Mouse (Mus musculus) MEL (cell line): ENCODE measurements around the gene Mtrf1. TPM values are rescaled to one million over a fixed set of nuclear protein-coding genes. Genes with fewer than 3 reads are reported as not detected.

Experiments used
- DNase-seq: peaks from one replicate; pipeline ENCODE4 v3.0.0; 2011; ENCODE audit warnings: low read depth, low spot score
- H3K27ac ChIP-seq: 2 replicates; pipeline ENCODE4 v1.5.1; 2012; ENCODE audit warnings: low read depth, mild to moderate bottlenecking, control low read depth, low read length, moderate library complexity; ENCODE audit not compliant: control insufficient read depth
- H3K27me3 ChIP-seq, 2 experiments: fragments of 150-350 bp in 1 of 2; sonication (generic) in 1 of 2; 2 replicates each; pipeline ENCODE4 v1.6.1; 2012; ENCODE audit warnings: low read length in 2 of 2, mild to moderate bottlenecking in 2 of 2, improper control_type of control experiment in 1 of 2, moderate library complexity in 1 of 2; ENCODE audit not compliant: insufficient read depth in 2 of 2, control insufficient read depth in 1 of 2
- H3K36me3 ChIP-seq, 2 experiments: 2 replicates each; pipeline ENCODE4 v1.6.1; 2012 to 2014; ENCODE audit warnings: low read length in 2 of 2, improper control_type of control experiment in 1 of 2, inconsistent platforms in 1 of 2, mild to moderate bottlenecking in 1 of 2; ENCODE audit not compliant: insufficient read depth in 2 of 2, control insufficient read depth in 1 of 2
- H3K4me1 ChIP-seq, 2 experiments: fragments of 150-350 bp in 1 of 2; sonication (generic) in 1 of 2; 2 replicates each; pipeline ENCODE4 v1.6.1; 2012; ENCODE audit warnings: low read length in 2 of 2, improper control_type of control experiment in 1 of 2, mild to moderate bottlenecking in 1 of 2; ENCODE audit not compliant: insufficient read depth in 2 of 2, control insufficient read depth in 1 of 2
- H3K4me3 ChIP-seq, 2 experiments: fragments of 150-350 bp in 1 of 2; sonication (generic) in 1 of 2; 2 replicates each; pipeline ENCODE4 v1.5.1; 2012; ENCODE audit warnings: low read depth in 2 of 2, low read length in 2 of 2, mild to moderate bottlenecking in 2 of 2, moderate library complexity in 2 of 2, control low read depth in 1 of 2, improper control_type of control experiment in 1 of 2; ENCODE audit not compliant: control insufficient read depth in 1 of 2, insufficient read depth in 1 of 2
- H3K79me2 ChIP-seq: 2 replicates; pipeline ENCODE4 v1.6.1; 2012; ENCODE audit warnings: mild to moderate bottlenecking, low read length, moderate library complexity; ENCODE audit not compliant: control insufficient read depth, poor library complexity, insufficient read depth
- H3K9ac ChIP-seq: 2 replicates; pipeline ENCODE4 v1.6.1; 2012; ENCODE audit warnings: low read depth, mild to moderate bottlenecking, control low read depth, low read length, moderate library complexity; ENCODE audit not compliant: control insufficient read depth, poor library complexity, severe bottlenecking
- H3K9me3 ChIP-seq: fragments of 150-350 bp; sonication (generic); replicated peaks from 2 replicates; pipeline ENCODE4 v1.6.1; 2012; ENCODE audit warnings: mild to moderate bottlenecking, low read length, improper control_type of control experiment, moderate library complexity; ENCODE audit not compliant: insufficient read depth
- BHLHE40 ChIP-seq: IDR thresholded peaks from 2 replicates; pipeline ENCODE4 v1.6.1; 2012; ENCODE audit warnings: low read depth, mild to moderate bottlenecking, inconsistent platforms, low read length, improper control_type of control experiment, borderline replicate concordance
- CHD1 ChIP-seq: IDR thresholded peaks from 2 replicates; pipeline ENCODE4 v1.6.1; 2012; ENCODE audit warnings: low read depth, mild to moderate bottlenecking, inconsistent platforms, low read length, improper control_type of control experiment
- CHD2 ChIP-seq: IDR thresholded peaks from 2 replicates; pipeline ENCODE4 v1.6.1; 2011; ENCODE audit warnings: low read length, improper control_type of control experiment
- CTCF ChIP-seq, 3 experiments: IDR thresholded peaks in 2 of 3; conservative IDR thresholded peaks in 1 of 3; 2 replicates each; pipeline ENCODE4 v1.5.1; 2011 to 2012; ENCODE audit warnings: low read length in 3 of 3, low read depth in 2 of 3, mild to moderate bottlenecking in 2 of 3, improper control_type of control experiment in 1 of 3, inconsistent platforms in 1 of 3, mixed read lengths in 1 of 3, moderate library complexity in 1 of 3; ENCODE audit not compliant: control insufficient read depth in 1 of 3, insufficient read depth in 1 of 3, poor library complexity in 1 of 3, severe bottlenecking in 1 of 3
- ELF1 ChIP-seq: IDR thresholded peaks from 2 replicates; pipeline ENCODE4 v1.6.1; 2014; ENCODE audit warnings: low read depth, mild to moderate bottlenecking, inconsistent platforms, low read length, improper control_type of control experiment, moderate library complexity
- EP300 ChIP-seq, 2 experiments: IDR thresholded peaks; 2 replicates each; pipeline ENCODE4 v1.6.1; 2011; ENCODE audit warnings: improper control_type of control experiment in 2 of 2, low read length in 2 of 2, low read depth in 1 of 2, mild to moderate bottlenecking in 1 of 2
- ETS1 ChIP-seq: IDR thresholded peaks from 2 replicates; pipeline ENCODE4 v1.6.1; 2012; ENCODE audit warnings: low read depth, mild to moderate bottlenecking, inconsistent platforms, low read length, improper control_type of control experiment, moderate library complexity
- GABPA ChIP-seq: IDR thresholded peaks from 2 replicates; pipeline ENCODE4 v1.6.1; 2012; ENCODE audit warnings: low read depth, mild to moderate bottlenecking, inconsistent platforms, low read length, improper control_type of control experiment, moderate library complexity
- JUND ChIP-seq: IDR thresholded peaks from 2 replicates; pipeline ENCODE4 v1.6.1; 2011; ENCODE audit warnings: low read depth, mild to moderate bottlenecking, improper control_type of control experiment, low read length
- KAT2A ChIP-seq: conservative IDR thresholded peaks from 2 replicates; pipeline ENCODE4 v1.6.1; 2012; ENCODE audit warnings: low read depth, low read length, improper control_type of control experiment, inconsistent platforms
- MAFK ChIP-seq: IDR thresholded peaks from 2 replicates; pipeline ENCODE4 v1.6.1; 2011; ENCODE audit warnings: low read depth, mild to moderate bottlenecking, low read length, improper control_type of control experiment, borderline replicate concordance
- MAX ChIP-seq: IDR thresholded peaks from 2 replicates; pipeline ENCODE4 v1.6.1; 2011; ENCODE audit warnings: low read length, improper control_type of control experiment
- MAZ ChIP-seq: IDR thresholded peaks from 2 replicates; pipeline ENCODE4 v1.6.1; 2012; ENCODE audit warnings: low read depth, mild to moderate bottlenecking, inconsistent platforms, low read length, improper control_type of control experiment
- MEF2A ChIP-seq: IDR thresholded peaks from 2 replicates; pipeline ENCODE4 v1.6.1; 2014; ENCODE audit warnings: low read depth, mild to moderate bottlenecking, inconsistent platforms, low read length, improper control_type of control experiment; ENCODE audit not compliant: poor library complexity, insufficient replicate concordance, severe bottlenecking; ENCODE audit errors: extremely low read depth
- MXI1 ChIP-seq: IDR thresholded peaks from 2 replicates; pipeline ENCODE4 v1.6.1; 2011; ENCODE audit warnings: mild to moderate bottlenecking, low read depth, low read length, improper control_type of control experiment
- MYB ChIP-seq: IDR thresholded peaks from 2 replicates; pipeline ENCODE4 v1.6.1; 2011; ENCODE audit warnings: mild to moderate bottlenecking, low read depth, low read length, improper control_type of control experiment
- MYC ChIP-seq: IDR thresholded peaks from 2 replicates; pipeline ENCODE4 v1.6.1; 2011; ENCODE audit warnings: low read depth, mild to moderate bottlenecking, low read length, improper control_type of control experiment, moderate library complexity
- NELFE ChIP-seq: IDR thresholded peaks from 2 replicates; pipeline ENCODE4 v1.6.1; 2011; ENCODE audit warnings: low read depth, low read length, improper control_type of control experiment
- NRF1 ChIP-seq: IDR thresholded peaks from 2 replicates; pipeline ENCODE4 v1.6.1; 2014; ENCODE audit warnings: low read depth, mild to moderate bottlenecking, inconsistent platforms, low read length, improper control_type of control experiment, moderate library complexity; ENCODE audit not compliant: poor library complexity, insufficient read depth, severe bottlenecking
- POLR2A ChIP-seq, 2 experiments: IDR thresholded peaks; 2 replicates each; pipeline ENCODE4 v1.6.1; 2011 to 2012; ENCODE audit warnings: low read length in 2 of 2, mild to moderate bottlenecking in 2 of 2, control low read depth in 1 of 2, improper control_type of control experiment in 1 of 2, low read depth in 1 of 2, moderate library complexity in 1 of 2; ENCODE audit not compliant: control insufficient read depth in 1 of 2, insufficient read depth in 1 of 2, poor library complexity in 1 of 2
- POLR2AphosphoS2 ChIP-seq: IDR thresholded peaks from 2 replicates; pipeline ENCODE4 v1.6.1; 2011; ENCODE audit warnings: low read length, improper control_type of control experiment
- RAD21 ChIP-seq: IDR thresholded peaks from 2 replicates; pipeline ENCODE4 v1.6.1; 2011; ENCODE audit warnings: mild to moderate bottlenecking, low read depth, low read length, improper control_type of control experiment
- SIN3A ChIP-seq: IDR thresholded peaks from 2 replicates; pipeline ENCODE4 v1.6.1; 2012; ENCODE audit warnings: low read length, improper control_type of control experiment, inconsistent platforms
- SMC3 ChIP-seq: IDR thresholded peaks from 2 replicates; pipeline ENCODE4 v1.6.1; 2011; ENCODE audit warnings: low read depth, low read length, improper control_type of control experiment
- TAL1 ChIP-seq: IDR thresholded peaks from 2 replicates; pipeline ENCODE4 v1.6.1; 2012; ENCODE audit warnings: mild to moderate bottlenecking, inconsistent platforms, low read length, moderate library complexity, mixed read lengths
- TCF12 ChIP-seq: IDR thresholded peaks from 2 replicates; pipeline ENCODE4 v1.6.1; 2014; ENCODE audit warnings: low read depth, mild to moderate bottlenecking, inconsistent platforms, low read length, improper control_type of control experiment, moderate library complexity
- UBTF ChIP-seq: IDR thresholded peaks from 2 replicates; pipeline ENCODE4 v1.6.1; 2012; ENCODE audit warnings: low read depth, mild to moderate bottlenecking, inconsistent platforms, low read length, improper control_type of control experiment, moderate library complexity, borderline replicate concordance; ENCODE audit not compliant: insufficient read depth
- USF2 ChIP-seq, 2 experiments: IDR thresholded peaks; 2 replicates each; pipeline ENCODE4 v1.6.1; 2011 to 2012; ENCODE audit warnings: improper control_type of control experiment in 2 of 2, low read length in 2 of 2, borderline replicate concordance in 1 of 2, inconsistent platforms in 1 of 2, low read depth in 1 of 2, mild to moderate bottlenecking in 1 of 2; ENCODE audit not compliant: insufficient read depth in 1 of 2
- ZKSCAN1 ChIP-seq: IDR thresholded peaks from 2 replicates; pipeline ENCODE4 v1.6.1; 2012; ENCODE audit warnings: low read depth, mild to moderate bottlenecking, inconsistent platforms, low read length, improper control_type of control experiment, moderate library complexity
- ZMIZ1 ChIP-seq: IDR thresholded peaks from 2 replicates; pipeline ENCODE4 v1.6.1; 2012; ENCODE audit warnings: low read depth, mild to moderate bottlenecking, inconsistent platforms, low read length, improper control_type of control experiment, moderate library complexity
- ZNF384 ChIP-seq: IDR thresholded peaks from 2 replicates; pipeline ENCODE4 v1.6.1; 2012; ENCODE audit warnings: low read depth, mild to moderate bottlenecking, inconsistent platforms, low read length, improper control_type of control experiment
- polyA plus RNA-seq, 2 experiments: library from polyadenylated mRNA; stranded (reverse) in 1 of 2; unstranded in 1 of 2; fragments of >175 nt in 1 of 2; fragments of >200 nt in 1 of 2; gene quantifications; 2 replicates each; pipeline versions ENCODE4 v1.2.1 to v1.2.4; 2012; ENCODE audit warnings: low replicate concordance in 2 of 2, low read depth in 1 of 2; ENCODE audit not compliant: insufficient read length in 2 of 2, insufficient read depth in 1 of 2, missing spikeins in 1 of 2
- total RNA-seq: library from RNA; depleted of rRNA; stranded (reverse); fragments of 300-350 nt; gene quantifications from 2 replicates; pipeline ENCODE4 v1.2.3, GENCODE M21; 2012

Gene Mtrf1
- total and polyA plus RNA-seq, 3 experiments, result 4.0 to 4.9 TPM; not detected in 1

DNA sequence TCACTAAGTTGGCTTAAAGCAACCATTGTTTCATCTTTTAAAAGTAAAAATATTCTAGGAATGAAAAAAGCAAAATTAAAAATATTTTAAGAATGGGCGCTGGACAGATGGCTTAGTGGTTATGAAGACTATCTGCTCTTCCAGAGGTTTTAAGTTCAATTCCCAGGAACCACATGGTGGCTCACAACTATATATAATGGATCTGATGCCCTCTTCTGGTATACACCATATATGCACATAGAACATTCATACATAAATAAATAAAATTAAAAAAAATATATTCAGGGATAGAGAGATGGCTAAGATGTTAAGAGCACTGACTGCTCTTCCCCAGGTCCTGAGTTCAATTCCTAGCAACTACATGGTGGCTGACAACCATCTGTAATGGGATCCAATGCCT is 68.1 kb downstream of the Mtrf1 start:
- DNase-seq, result peak; percentile 35
- H3K79me2 ChIP-seq, result no peaks in the 10 kb centered on the region
- no peaks in the 10 kb centered on the region for H3K4me1 ChIP-seq
- H3K4me3 ChIP-seq, result no peak overlapping the region
- H3K9ac ChIP-seq, result no peak overlapping the region
- no peaks in the 10 kb centered on the region for H3K9me3 ChIP-seq
- H3K36me3 ChIP-seq, result peaks cover 0 to 11% of the 10 kb centered on the region in 2 experiments; a peak in 3 of 4 replicates
- no peaks in the 10 kb centered on the region for H3K27me3 ChIP-seq
- no peak for TF ChIP-seq BHLHE40
- no peak for TF ChIP-seq MAFK
- no peak for TF ChIP-seq POLR2AphosphoS2
- peak in 1 of 3 experiments; percentile 42; a peak in 2 of 6 replicates for TF ChIP-seq CTCF (IDR thresholded peaks at IDR 0.05 in 2 of 3, conservative IDR thresholded peaks at IDR 0.05 in 1 of 3; ENCODE audit: control insufficient read depth in 1 of 3, insufficient read depth in 1 of 3, low read depth in 2 of 3, low read length in 3 of 3, poor library complexity in 1 of 3, severe bottlenecking in 1 of 3)
- no peak for TF ChIP-seq ZNF384
- TF ChIP-seq ZKSCAN1, result no peak
- no peak for TF ChIP-seq MYB
- TF ChIP-seq MYC, result peak; percentile 53; the same call in 1 of the 2 replicates
- peak; percentile 47 for TF ChIP-seq SMC3
- TF ChIP-seq ELF1, result no peak
- TF ChIP-seq RAD21, result peak; percentile 45
- no peak overlapping the region for H3K27ac ChIP-seq

GRCm38 (mm10) chr14:79467621-79468020 is 70.0 kb downstream of the Mtrf1 start:
- H3K36me3 ChIP-seq, result peaks cover 2 to 11% of the 10 kb centered on the region in 2 experiments; a peak in 3 of 4 replicates
- peaks cover 0 to 2% of the 10 kb centered on the region in 2 experiments; a peak in 1 of 4 replicates for H3K4me1 ChIP-seq
- peak; percentile 62 for DNase-seq
- H3K4me3 ChIP-seq, result no peak overlapping the region
- H3K27ac ChIP-seq, result no peak overlapping the region
- no peaks in the 10 kb centered on the region for H3K27me3 ChIP-seq
- no peaks in the 10 kb centered on the region for H3K9me3 ChIP-seq
- no peak overlapping the region for H3K9ac ChIP-seq
- H3K79me2 ChIP-seq, result no peaks in the 10 kb centered on the region
- TF ChIP-seq ETS1 (no peak), MYC (no peak), RAD21 (peak; percentile 78), MXI1 (no peak), UBTF (no peak), JUND (no peak), CHD1 (no peak), EP300 (IDR thresholded peaks at IDR 0.05; ENCODE audit: low read depth in 1 of 2, low read length in 2 of 2) (no peak), CTCF (IDR thresholded peaks at IDR 0.05 in 2 of 3, conservative IDR thresholded peaks at IDR 0.05 in 1 of 3; ENCODE audit: control insufficient read depth in 1 of 3, insufficient read depth in 1 of 3, low read depth in 2 of 3, low read length in 3 of 3, poor library complexity in 1 of 3, severe bottlenecking in 1 of 3) (peak; percentile 64 to 86 (median 83)), NELFE (no peak), SIN3A (no peak), MAZ (no peak), ELF1 (no peak), GABPA (no peak), NRF1 (no peak), BHLHE40 (no peak), MEF2A (no peak), CHD2 (no peak), POLR2A (IDR thresholded peaks at IDR 0.05; ENCODE audit: control insufficient read depth in 1 of 2, insufficient read depth in 1 of 2, low read depth in 1 of 2, low read length in 2 of 2, poor library complexity in 1 of 2) (no peak), USF2 (IDR thresholded peaks at IDR 0.05; ENCODE audit: borderline replicate concordance in 1 of 2, insufficient read depth in 1 of 2, low read depth in 1 of 2, low read length in 2 of 2) (no peak), KAT2A (no peak), ZMIZ1 (no peak), MAX (no peak), TAL1 (no peak), POLR2AphosphoS2 (no peak), TCF12 (no peak)
